Mouse (Mus musculus) bone marrow macrophage, adult 2 months (primary cell): ENCODE results near the gene Rcor2.

Source experiments
- CTCF ChIP-seq: IDR thresholded peaks from 2 replicates; pipeline ENCODE4 v1.5.1; 2012; ENCODE audit warnings: low read depth, mild to moderate bottlenecking, low read length, moderate library complexity
- POLR2A ChIP-seq: IDR thresholded peaks from 2 replicates; pipeline ENCODE4 v1.6.1; 2012; ENCODE audit warnings: mild to moderate bottlenecking, low read depth, low read length, borderline replicate concordance

DNA sequence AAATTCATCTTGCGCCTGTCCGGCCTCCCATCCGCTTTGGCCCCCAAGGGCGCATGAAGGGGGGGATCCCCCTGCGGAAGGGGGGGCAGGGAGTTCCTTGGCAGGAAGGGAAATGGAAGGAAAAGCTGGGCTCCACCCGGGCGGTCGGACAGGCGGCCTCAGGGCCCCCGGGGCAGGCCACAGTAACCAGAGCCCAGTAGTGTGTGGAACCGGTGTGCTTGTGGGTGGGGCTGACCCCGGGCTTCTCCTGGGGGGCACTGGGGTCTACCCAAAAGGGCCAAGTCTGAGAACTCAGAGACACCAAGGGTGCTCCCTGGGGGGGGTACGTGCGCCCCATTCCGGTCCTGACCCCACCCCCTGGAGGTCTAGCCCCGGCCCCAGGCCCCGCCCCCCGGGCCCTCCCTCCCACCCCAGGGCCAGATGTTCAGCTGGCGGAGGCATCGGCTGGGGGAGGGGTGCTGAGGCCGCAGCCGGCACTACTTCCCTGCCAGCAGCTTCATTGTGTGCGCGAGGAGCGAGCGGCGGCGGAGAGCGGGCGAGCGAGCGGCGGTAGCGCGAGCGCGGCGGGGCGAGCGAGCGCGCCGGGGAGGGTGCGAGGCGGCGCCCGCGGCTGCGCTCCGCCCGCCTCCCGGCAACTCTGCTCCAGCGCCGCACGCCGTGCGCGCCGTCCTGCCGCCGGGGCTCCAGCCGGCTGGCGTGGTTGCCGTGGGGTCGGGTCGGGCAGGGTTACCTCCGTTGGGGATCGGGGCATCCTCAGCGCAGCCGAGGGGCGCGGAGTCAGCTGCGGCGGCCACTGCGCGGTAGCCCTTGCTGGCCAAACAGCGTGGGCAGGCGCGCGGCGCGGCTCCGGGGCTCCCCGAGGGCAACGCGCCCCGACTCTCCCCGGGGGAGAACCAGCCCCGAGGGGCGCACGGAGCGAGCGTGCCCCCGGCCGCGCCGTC, 926 bp downstream of the Rcor2 start:
- TF ChIP-seq CTCF (no peak), POLR2A (no peak)
